10 mouse cellular contexts compared by ENCODE assay signal in genomic region chr4:32183791-32184190, GRCm38 (mm10).
"Had no signal": no experiment of that assay in that cellular context is flagged by ENCODE, and none has a peak within 500 bp of the region (broad histone marks: within the 10 kb centered on the region; RNA-seq: fewer than 3 reads in every experiment).

No protein-coding gene starts in this region.

- H3K9me3 ChIP-seq: liver, embryonic 13.5 days had no signal

- H3K36me3 ChIP-seq: liver, embryonic 13.5 days had no signal

- H3K4me3 ChIP-seq: left cerebral cortex, adult 2 months; liver, embryonic 13.5 days had no signal

- H3K4me2 ChIP-seq: hindbrain, embryonic 14.5 days; liver, embryonic 13.5 days; midbrain, embryonic 11.5 days had no signal

- H3K27ac ChIP-seq: hindbrain, embryonic 14.5 days; left cerebral cortex, adult 2 months; liver, embryonic 13.5 days had no signal

- ATAC-seq: intestine, postnatal 0 days had no signal

- H3K27me3 ChIP-seq: liver, embryonic 13.5 days had no signal

- DNase-seq: layer of hippocampus, postnatal 36 days; liver, embryonic 13.5 days; lung, postnatal 4 days; midbrain, embryonic 14.5 days; thymus, adult 18-20 months; thymus, postnatal 36 days had no signal

- H3K9ac ChIP-seq: hindbrain, embryonic 14.5 days; liver, embryonic 13.5 days had no signal
